Mouse (Mus musculus): ENCODE data around the gene Por. TPM values are rescaled to one million over a fixed set of nuclear protein-coding genes. Genes with fewer than 3 reads are reported as not detected.

Por gene
- total RNA-seq, 2 experiments from 2014 or later, result 66.4 to 82.7 TPM

- DNase-seq, result no peak
Measured at GRCm38 (mm10) chr5:135657128-135657527, 12.7 kb upstream of the Por start.

GRCm38 (mm10) chr5:135657703-135658373 is 12.0 kb upstream of the Por start:
- DNase-seq, result no peak

GRCm38 (mm10) chr5:135659956-135660355 is 9.9 kb upstream of the Por start:
- peak in 1 of 2 experiments; percentile 36 for DNase-seq

- DNase-seq, result no peak
Measured at GRCm38 (mm10) chr5:135660535-135660934, 9.3 kb upstream of the Por start.

- no peak for DNase-seq
Measured at GRCm38 (mm10) chr5:135666890-135667289, 2.9 kb upstream of the Por start.

- DNase-seq, result no peak
Measured at GRCm38 (mm10) chr5:135668071-135668470, 1.8 kb upstream of the Por start.

GRCm38 (mm10) chr5:135670881-135671280 is 1.0 kb downstream of the Por start:
- DNase-seq, result no peak

- DNase-seq, result no peak
Measured at GRCm38 (mm10) chr5:135672509-135672908, 2.7 kb downstream of the Por start.

- DNase-seq, result peak; percentile 69 to 86
Measured at GRCm38 (mm10) chr5:135672980-135673379, 3.1 kb downstream of the Por start.

- peak; percentile 48 to 52 for DNase-seq
Measured at GRCm38 (mm10) chr5:135674349-135674775, 4.5 kb downstream of the Por start.

GRCm38 (mm10) chr5:135674821-135675220 is 5.0 kb downstream of the Por start:
- DNase-seq, result peak; percentile 74 to 82

- DNase-seq, result no peak
Measured at GRCm38 (mm10) chr5:135676696-135677095, 6.9 kb downstream of the Por start.

- no peak for DNase-seq
Measured at GRCm38 (mm10) chr5:135677251-135677650, 7.4 kb downstream of the Por start.

- no peak for DNase-seq
Measured at GRCm38 (mm10) chr5:135678481-135678880, 8.6 kb downstream of the Por start.

GRCm38 (mm10) chr5:135680967-135681545 is 11.2 kb downstream of the Por start:
- DNase-seq, result no peak

- no peak for DNase-seq
Measured at GRCm38 (mm10) chr5:135682009-135682408, 12.2 kb downstream of the Por start.

- DNase-seq, result no peak
Measured at GRCm38 (mm10) chr5:135682942-135683570, 13.2 kb downstream of the Por start.

GRCm38 (mm10) chr5:135690401-135690800 is 20.6 kb downstream of the Por start:
- DNase-seq, result no peak

- no peak for DNase-seq
Measured at GRCm38 (mm10) chr5:135691266-135691665, 21.4 kb downstream of the Por start.

GRCm38 (mm10) chr5:135693281-135693853 is 23.5 kb downstream of the Por start:
- DNase-seq, result no peak

- no peak for DNase-seq
Measured at GRCm38 (mm10) chr5:135695277-135695721, 25.5 kb downstream of the Por start.

- DNase-seq, result peak; percentile 52 to 58
Measured at GRCm38 (mm10) chr5:135697711-135698111, 27.9 kb downstream of the Por start.

GRCm38 (mm10) chr5:135701601-135702000 is 31.8 kb downstream of the Por start:
- DNase-seq, result no peak

Data from heart, adult 18-20 months (tissue).